Mouse (Mus musculus) bone marrow, adult 2 months (tissue): ENCODE data around the gene Nfam1. TPM values are rescaled to one million over a fixed set of nuclear protein-coding genes. Genes with fewer than 3 reads are reported as not detected.
"Not testable (repeated sequence)": the region's sequence is repeated elsewhere in the genome, so short reads cannot be mapped to it uniquely, and the experiment has no call there.

Experiments
- H3K27ac ChIP-seq: fragments of 200-500 bp; 2 replicates; pipeline ENCODE4 v1.5.1; 2012; ENCODE audit warnings: low read depth, mild to moderate bottlenecking, control low read depth, inconsistent platforms, low read length; ENCODE audit not compliant: control insufficient read depth, poor library complexity, insufficient read depth
- H3K4me1 ChIP-seq: fragments of 200-500 bp; 2 replicates; pipeline ENCODE4 v1.6.1; 2011; ENCODE audit warnings: low read length; ENCODE audit not compliant: control insufficient read depth, insufficient read depth
- H3K4me3 ChIP-seq: fragments of 200-500 bp; replicated peaks from 2 replicates; pipeline ENCODE3; 2011; ENCODE audit warnings: mild to moderate bottlenecking, low read depth, low read length, control low read depth; ENCODE audit not compliant: control insufficient read depth
- CTCF ChIP-seq: fragments of 200-500 bp; IDR thresholded peaks from 2 replicates; pipeline ENCODE4 v1.5.1; 2011; ENCODE audit warnings: low read length, control low read depth; ENCODE audit not compliant: control insufficient read depth, insufficient read depth
- POLR2A ChIP-seq: fragments of 200-500 bp; IDR thresholded peaks from 2 replicates; pipeline ENCODE4 v1.6.1; 2011; ENCODE audit warnings: low read depth, mild to moderate bottlenecking, control low read depth, low read length, borderline replicate concordance; ENCODE audit not compliant: control insufficient read depth
- WGBS: fragments of 180-500 bp; shearing (Covaris S2); methylation state at CpG from one replicate; pipeline ENCODE4 v1.1.7; 2018; 5-methylcytosine and 5-hydroxymethylcytosine counted together
- polyA plus RNA-seq: library from polyadenylated mRNA; stranded (reverse); fragments of >200 nt; gene quantifications from 2 replicates; pipeline ENCODE4 v1.2.4, GENCODE M21; 2011; ENCODE audit warnings: low replicate concordance; ENCODE audit not compliant: missing spikeins, insufficient read depth, insufficient read length

Gene Nfam1
- polyA plus RNA-seq, 1 experiment: 69.6 TPM

DNA sequence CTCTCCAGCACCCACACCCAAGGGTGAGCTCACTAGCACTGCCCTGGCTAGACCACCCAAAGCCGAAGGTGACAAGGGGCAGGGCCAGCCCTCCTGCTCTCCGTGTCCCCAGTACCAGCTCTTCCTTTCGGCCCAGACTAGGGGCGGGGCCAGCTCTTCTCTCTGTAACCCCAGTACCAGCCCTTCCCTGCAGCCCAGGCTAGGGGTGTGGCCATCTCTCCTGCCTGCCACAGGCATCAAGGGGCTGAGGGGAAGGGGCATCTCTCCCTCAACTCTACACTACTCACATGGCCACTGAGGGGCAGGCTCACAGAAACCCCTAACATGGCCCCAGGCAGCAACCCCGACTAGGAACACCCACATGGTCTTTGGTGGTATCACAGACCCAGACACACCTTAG lies 28.6 kb upstream of the Nfam1 start:
- Histone ChIP-seq H3K27ac (no peak overlapping the region), H3K4me1 (no peaks in the 10 kb centered on the region; the same call in 1 of the 2 replicates), H3K4me3 (no peak overlapping the region)
- no peak for TF ChIP-seq POLR2A
- no peak for TF ChIP-seq CTCF
- WGBS: 22% methylated on average over 5 of the region's 5 CpGs

DNA sequence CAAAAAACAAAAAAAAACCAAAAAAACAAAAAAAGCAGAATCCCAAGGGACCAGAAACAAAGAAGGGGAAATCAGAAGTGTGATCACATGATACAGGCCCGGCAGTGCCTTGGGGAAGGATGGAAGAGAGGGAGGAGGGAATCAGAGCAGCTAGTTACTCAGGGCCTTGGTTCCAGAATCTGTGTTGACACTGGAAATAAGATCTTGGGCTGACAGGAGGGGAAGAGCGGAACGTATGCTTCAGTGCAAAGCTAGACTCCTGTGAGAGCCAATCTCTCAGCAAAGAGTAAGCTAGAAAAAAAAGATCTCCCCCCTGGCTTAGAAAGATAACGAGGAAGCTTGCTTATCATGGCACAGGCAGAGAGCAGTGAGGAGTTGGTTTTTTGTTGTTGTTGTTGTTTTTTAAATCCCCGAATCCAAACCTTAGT lies 26.1 kb upstream of the Nfam1 start:
- Histone ChIP-seq H3K4me3 (no peak overlapping the region), H3K27ac (no peak overlapping the region), H3K4me1 (no peaks in the 10 kb centered on the region; the same call in 1 of the 2 replicates)
- 54% methylated on average over 5 of the region's 5 CpGs for WGBS
- no peak for TF ChIP-seq POLR2A
- no peak for TF ChIP-seq CTCF

DNA sequence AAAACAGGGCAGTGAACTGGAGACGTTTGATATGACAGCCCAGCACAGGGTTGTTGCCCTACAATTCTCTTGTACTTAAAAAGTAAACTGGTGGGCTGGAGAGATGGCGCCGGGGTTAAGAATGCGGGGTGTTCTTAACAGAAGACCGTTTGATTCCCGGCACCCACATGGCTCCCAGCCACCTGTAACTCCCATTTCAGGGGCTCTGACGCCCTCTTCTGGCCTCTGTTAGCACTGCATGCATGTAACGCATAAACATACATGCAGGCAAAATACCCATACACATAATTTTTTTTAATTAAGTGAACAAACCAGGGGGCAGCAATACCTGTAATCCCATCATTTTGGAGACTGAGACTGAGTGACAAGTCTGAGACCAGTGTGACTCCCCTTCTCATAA lies 24.4 kb upstream of the Nfam1 start:
- no peaks in the 10 kb centered on the region for H3K4me1 ChIP-seq
- H3K4me3 ChIP-seq: no peak overlapping the region
- TF ChIP-seq CTCF (peak; percentile 6; the same call in 1 of the 2 replicates), POLR2A (no peak)
- no peak overlapping the region for H3K27ac ChIP-seq
- WGBS: 77% methylated on average over 8 of the region's 8 CpGs

DNA sequence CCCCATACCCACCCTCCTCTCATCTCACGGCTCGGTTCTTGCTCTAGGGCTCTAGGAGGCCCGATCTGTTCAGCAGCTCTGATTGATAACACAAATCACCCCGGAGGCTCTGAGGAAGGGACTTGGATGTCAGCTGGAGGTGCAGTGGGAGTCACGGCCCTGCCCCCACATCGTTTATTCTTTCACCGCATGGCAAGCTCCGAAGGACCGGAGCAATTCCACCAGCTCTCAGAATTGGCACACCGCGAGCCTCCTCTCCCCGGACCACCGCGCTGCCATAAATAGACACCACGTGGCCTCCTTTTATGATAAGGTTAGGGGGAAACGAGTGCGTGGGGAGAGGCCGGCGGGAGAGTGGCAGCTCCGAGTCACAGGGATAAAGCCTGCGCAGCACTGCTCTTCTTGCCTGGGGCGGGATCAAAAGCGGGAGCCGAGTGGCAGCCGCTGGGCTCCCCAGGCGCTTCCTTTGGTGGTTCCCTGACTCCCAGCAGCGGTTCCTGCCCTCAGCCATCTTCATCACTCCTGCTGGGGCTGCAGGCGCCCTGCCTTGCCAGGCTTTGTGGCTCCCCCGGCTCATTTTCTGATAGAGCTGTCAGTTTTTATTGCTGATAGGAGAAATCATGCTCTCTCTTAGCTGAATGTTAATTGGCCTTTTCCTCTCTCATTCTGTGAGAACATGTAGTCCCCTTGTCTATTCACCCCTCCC lies 23.4 kb upstream of the Nfam1 start:
- WGBS: under 1% methylated on average over 29 of the region's 29 CpGs
- no peak overlapping the region for H3K27ac ChIP-seq
- H3K4me1 ChIP-seq: no peaks in the 10 kb centered on the region
- H3K4me3 ChIP-seq: no peak overlapping the region
- TF ChIP-seq CTCF (no peak), POLR2A (no peak)

DNA sequence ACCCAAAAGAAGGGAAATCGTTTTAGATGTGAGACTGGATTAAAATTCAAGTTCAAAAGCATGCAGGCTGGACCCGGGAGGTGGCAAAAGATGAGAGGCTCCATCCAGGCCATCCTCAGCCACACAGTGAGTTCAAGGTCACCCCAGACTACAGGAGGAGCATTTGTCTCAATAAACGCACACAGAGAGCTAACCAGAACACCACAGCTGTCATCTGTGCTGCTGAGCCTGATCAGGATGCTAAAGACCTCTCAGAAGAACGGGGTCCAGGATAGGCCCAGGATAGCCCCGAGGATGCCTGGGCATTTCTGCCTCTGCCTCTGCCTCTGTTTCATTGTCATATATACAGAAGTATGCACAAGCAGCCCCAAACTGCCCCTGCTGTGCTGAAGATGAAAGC lies 22.5 kb upstream of the Nfam1 start:
- Histone ChIP-seq H3K27ac (no peak overlapping the region), H3K4me3 (no peak overlapping the region), H3K4me1 (no peaks in the 10 kb centered on the region)
- TF ChIP-seq POLR2A (no peak), CTCF (no peak)
- WGBS: 54% methylated on average over 5 of the region's 5 CpGs

DNA sequence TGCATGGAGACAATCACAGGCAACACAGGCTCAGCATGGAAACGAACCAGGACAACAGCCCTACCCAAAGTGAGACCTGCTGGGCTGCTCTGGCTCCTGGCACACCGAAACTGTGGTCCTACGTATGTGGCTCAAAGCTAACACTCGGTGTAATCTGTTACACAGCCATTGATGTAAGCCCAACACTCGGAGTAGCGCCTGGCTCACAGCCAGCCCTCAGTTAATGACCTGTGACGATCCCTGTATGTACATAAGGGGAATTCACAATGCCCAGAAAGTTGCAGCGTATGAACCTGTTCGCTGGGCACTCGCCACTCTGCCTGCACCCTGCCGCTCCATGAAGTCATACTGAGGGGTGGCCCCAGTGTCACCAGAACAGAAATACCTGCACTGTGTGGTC lies 20.2 kb upstream of the Nfam1 start:
- WGBS: 69% methylated on average over 11 of the region's 11 CpGs
- Histone ChIP-seq H3K27ac (no peak overlapping the region), H3K4me1 (no peaks in the 10 kb centered on the region), H3K4me3 (no peak overlapping the region)
- TF ChIP-seq CTCF (no peak), POLR2A (no peak)

DNA sequence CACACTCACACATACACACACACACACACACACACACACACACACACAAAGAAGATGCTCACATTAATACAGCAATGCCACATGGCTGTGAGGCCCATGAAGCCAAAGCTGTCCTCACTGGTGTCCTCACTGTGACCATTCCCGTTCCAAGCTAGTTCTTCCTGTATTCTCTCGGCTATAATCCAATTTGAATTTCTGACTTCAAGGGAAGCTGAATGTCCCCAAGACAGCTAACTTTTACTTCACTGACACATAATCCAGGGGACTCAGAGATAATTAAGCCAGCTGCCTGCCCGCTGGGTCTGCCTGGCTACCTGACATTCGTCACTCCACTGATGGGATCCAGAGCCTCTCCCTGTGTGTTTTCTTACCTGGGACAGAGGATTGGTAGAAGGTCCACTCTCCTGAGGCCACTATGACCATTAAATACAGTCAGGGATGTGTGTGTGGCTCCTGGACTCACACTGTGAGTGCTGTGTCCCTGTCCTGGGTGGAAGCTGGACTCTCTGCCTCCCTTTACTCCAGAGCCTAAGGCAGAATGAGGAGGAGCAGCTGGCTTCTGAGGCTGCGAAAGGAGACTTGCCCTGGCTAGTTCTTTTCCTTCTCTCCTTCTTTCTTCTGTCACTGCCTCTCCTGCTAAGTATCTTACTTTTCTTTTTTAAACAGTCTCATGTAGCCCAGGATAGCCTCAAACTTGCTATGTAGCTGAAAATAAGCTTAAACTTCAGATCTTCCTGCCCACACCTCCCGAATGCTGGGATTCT lies 19.4 kb upstream of the Nfam1 start:
- TF ChIP-seq CTCF (no peak), POLR2A (no peak)
- 76% methylated on average over 6 of the region's 6 CpGs for WGBS
- Histone ChIP-seq H3K4me1 (no peaks in the 10 kb centered on the region), H3K27ac (no peak overlapping the region), H3K4me3 (no peak overlapping the region)

DNA sequence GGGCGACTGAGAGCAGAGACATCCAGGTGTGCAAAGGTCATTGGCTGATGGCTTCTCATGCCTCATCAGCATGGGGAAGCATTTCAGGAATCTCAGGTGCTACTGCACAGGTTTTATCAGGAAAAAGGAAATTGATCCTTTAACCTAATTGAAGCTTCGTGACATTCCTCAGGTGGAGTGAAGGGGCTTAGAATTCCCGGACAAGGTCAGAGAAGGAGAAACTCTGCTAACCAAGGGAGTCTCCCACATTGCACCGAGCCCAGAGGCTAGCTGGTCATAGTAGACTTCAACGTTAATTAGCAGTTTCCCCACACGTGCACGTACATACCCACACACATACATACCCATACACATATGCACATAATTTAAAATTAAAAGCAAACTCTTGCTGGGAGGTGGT lies 13.6 kb upstream of the Nfam1 start:
- Histone ChIP-seq H3K27ac (no peak overlapping the region), H3K4me1 (no peaks in the 10 kb centered on the region), H3K4me3 (no peak overlapping the region)
- WGBS: 83% methylated on average over 7 of the region's 7 CpGs
- no peak for TF ChIP-seq POLR2A
- no peak for TF ChIP-seq CTCF

DNA sequence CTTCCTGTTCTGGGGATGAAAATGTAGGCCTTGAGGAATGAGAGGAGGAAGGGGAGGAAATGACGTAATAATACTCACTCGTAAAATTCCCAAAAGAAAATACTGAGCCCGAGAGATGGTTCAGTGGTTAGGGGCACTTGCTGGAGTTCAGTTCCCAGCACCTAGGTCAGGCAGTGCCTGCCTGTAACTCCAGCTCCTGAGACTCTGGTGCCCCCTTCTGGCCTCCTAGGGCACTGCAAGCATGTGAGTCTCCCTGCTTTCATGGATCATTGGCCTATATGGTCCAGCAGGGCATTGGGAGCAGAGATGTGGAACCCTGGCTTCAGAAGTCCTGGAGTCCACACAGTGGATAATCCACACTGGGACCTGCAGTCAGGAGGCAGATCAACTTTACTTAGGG lies 13.2 kb upstream of the Nfam1 start:
- WGBS: 76% methylated on average over 3 of the region's 3 CpGs
- Histone ChIP-seq H3K4me3 (no peak overlapping the region), H3K4me1 (no peaks in the 10 kb centered on the region), H3K27ac (no peak overlapping the region)
- TF ChIP-seq POLR2A (no peak), CTCF (peak; percentile 53)

DNA sequence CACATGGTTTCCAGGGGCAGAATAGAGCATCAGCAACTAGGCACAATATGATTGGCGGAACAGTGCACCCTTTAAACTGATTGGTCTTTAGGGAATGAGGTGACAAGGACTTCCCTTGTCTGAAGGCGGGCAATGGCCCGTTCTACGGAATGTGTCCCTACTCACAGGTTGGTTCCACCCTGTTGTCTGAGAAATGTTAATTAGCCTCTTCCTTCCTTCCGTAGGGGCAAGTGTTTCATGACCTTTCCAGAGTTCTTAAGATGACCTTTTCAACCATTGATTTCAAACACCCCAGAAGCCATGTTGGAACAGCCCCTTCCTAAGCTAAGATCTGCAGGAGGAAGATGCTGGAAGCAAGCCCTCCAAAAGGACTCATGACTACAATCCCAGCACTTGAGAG lies 12.5 kb upstream of the Nfam1 start:
- H3K4me1 ChIP-seq, H3K27ac ChIP-seq, H3K4me3 ChIP-seq: not testable (repeated sequence)
- WGBS: 87% methylated on average over 5 of the region's 5 CpGs
